Mouse (Mus musculus) embryonic fibroblast, embryonic 13.5 days (primary cell): ENCODE data around the gene Kcnip1.

Experiments used
- CTCF ChIP-seq: IDR thresholded peaks from 2 replicates; pipeline ENCODE4 v1.5.1; 2011; ENCODE audit warnings: mild to moderate bottlenecking, control low read depth, low read length, moderate library complexity, borderline replicate concordance; ENCODE audit not compliant: insufficient read depth
- POLR2A ChIP-seq: IDR thresholded peaks from 2 replicates; pipeline ENCODE4 v1.6.1; 2011; ENCODE audit warnings: low read depth, mild to moderate bottlenecking, control low read depth, low read length, moderate library complexity

GRCm38 (mm10) chr11:33951684-33952625 lies 41.0 kb downstream of the Kcnip1 start:
- TF ChIP-seq CTCF, result no peak
- no peak for TF ChIP-seq POLR2A
